Mouse (Mus musculus): ENCODE data around the gene Bbs4. TPM values are rescaled to one million over a fixed set of nuclear protein-coding genes. Genes with fewer than 3 reads are reported as not detected.

Gene Bbs4
- polyA plus RNA-seq, 1 experiment = 13.0 TPM

GRCm38 (mm10) chr9:59274846-59275455 lies 78.4 kb downstream of the Bbs4 start:
- Histone ChIP-seq H3K27me3 (ENCODE audit: control insufficient read depth, insufficient read depth, low read length, poor library complexity, severe bottlenecking) (no peaks in the 10 kb centered on the region), H3K36me3 (ENCODE audit: control insufficient read depth, insufficient read depth, low read length, poor library complexity, severe bottlenecking) (no peaks in the 10 kb centered on the region), H3K9ac (ENCODE audit: low read depth, poor library complexity, severe bottlenecking) (peak overlapping the region; percentile 34), H3K4me3 (ENCODE audit: low read depth, low read length) (peak overlapping the region; percentile 52), H3K9me3 (replicated peaks; ENCODE audit: control insufficient read depth, insufficient read depth, low read length, poor library complexity, severe bottlenecking) (no peaks in the 10 kb centered on the region), H3K4me1 (ENCODE audit: control insufficient read depth, insufficient read depth, low read length) (peaks cover 2% of the 10 kb centered on the region), H3K27ac (ENCODE audit: insufficient read depth, low read length) (no peak overlapping the region)
- no peak for TF ChIP-seq POLR2A (IDR thresholded peaks at IDR 0.05; ENCODE audit: insufficient read depth, low read length)
- no peak for TF ChIP-seq CTCF (IDR thresholded peaks at IDR 0.05; ENCODE audit: low read depth, low read length)
- TF ChIP-seq EP300 (IDR thresholded peaks at IDR 0.05; ENCODE audit: insufficient read depth, low read depth, low read length) = no peak

GRCm38 (mm10) chr9:59273199-59273598 lies 80.1 kb downstream of the Bbs4 start:
- TF ChIP-seq POLR2A (IDR thresholded peaks at IDR 0.05; ENCODE audit: insufficient read depth, low read length) = no peak
- TF ChIP-seq EP300 (IDR thresholded peaks at IDR 0.05; ENCODE audit: insufficient read depth, low read depth, low read length) = no peak
- no peak for TF ChIP-seq CTCF (IDR thresholded peaks at IDR 0.05; ENCODE audit: low read depth, low read length)
- no peaks in the 10 kb centered on the region for H3K36me3 ChIP-seq (ENCODE audit: control insufficient read depth, insufficient read depth, low read length, poor library complexity, severe bottlenecking)
- H3K27me3 ChIP-seq (ENCODE audit: control insufficient read depth, insufficient read depth, low read length, poor library complexity, severe bottlenecking) = no peaks in the 10 kb centered on the region
- no peak overlapping the region for H3K27ac ChIP-seq (ENCODE audit: insufficient read depth, low read length)
- no peaks in the 10 kb centered on the region for H3K9me3 ChIP-seq (replicated peaks; ENCODE audit: control insufficient read depth, insufficient read depth, low read length, poor library complexity, severe bottlenecking)
- H3K4me3 ChIP-seq (ENCODE audit: low read depth, low read length) = no peak overlapping the region
- H3K9ac ChIP-seq (ENCODE audit: low read depth, poor library complexity, severe bottlenecking) = no peak overlapping the region
- peaks cover 2% of the 10 kb centered on the region for H3K4me1 ChIP-seq (ENCODE audit: control insufficient read depth, insufficient read depth, low read length)

Other genes starting within 250 kb of the Bbs4 start
- 42.9 and 44.0 TPM in 2 replicates for gene Adpgk, start 62.0 kb downstream of the Bbs4 start, polyA plus RNA-seq (2011; ENCODE audit: insufficient read depth, insufficient read length, low read depth, missing spikeins)
- 127 and 152 TPM in 2 replicates for gene Arih1, start 133.1 kb upstream of the Bbs4 start, polyA plus RNA-seq (2011; ENCODE audit: insufficient read depth, insufficient read length, low read depth, missing spikeins)
- gene Hexa, start 186.0 kb upstream of the Bbs4 start, polyA plus RNA-seq (2011; ENCODE audit: insufficient read depth, insufficient read length, low read depth, missing spikeins) = 75.6 and 81.1 TPM in 2 replicates
- not detected in 2 replicates for gene Tmem202, start 186.3 kb upstream of the Bbs4 start, polyA plus RNA-seq (2011; ENCODE audit: insufficient read depth, insufficient read length, low read depth, missing spikeins)
- gene Celf6, start 224.4 kb upstream of the Bbs4 start, polyA plus RNA-seq (2011; ENCODE audit: insufficient read depth, insufficient read length, low read depth, missing spikeins) = 0.64 TPM in 1 of 2 replicates, not detected in the other

All from ES-Bruce4 (cell line).